Mouse (Mus musculus): ENCODE results near the gene Anxa1. TPM values are rescaled to one million over a fixed set of nuclear protein-coding genes. Genes with fewer than 3 reads are reported as not detected.

Gene Anxa1
- polyA plus RNA-seq, 1 experiment from 2014 or later = 345 TPM

DNA sequence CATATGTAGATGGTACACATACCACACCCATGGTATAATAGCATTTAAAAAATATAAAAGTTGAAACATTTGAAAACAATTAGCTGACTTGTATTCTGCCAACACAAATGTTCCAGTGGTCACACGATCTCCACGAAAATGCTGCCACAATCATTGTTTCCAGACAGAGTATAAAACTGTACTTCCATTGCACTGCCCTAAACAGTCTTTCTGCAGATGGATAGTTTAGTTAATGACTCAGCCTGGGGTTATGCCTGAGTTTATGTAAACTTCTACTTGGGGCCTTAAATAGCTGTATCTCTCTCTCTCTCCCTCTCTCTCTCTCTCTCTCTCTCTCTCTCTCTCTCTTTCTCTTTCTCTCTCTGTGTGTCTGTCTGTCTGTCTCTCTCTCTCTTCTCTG lies 24.7 kb downstream of the Anxa1 start:
- H3K4me2 ChIP-seq (ENCODE audit: low read depth, low read length) = no peak overlapping the region
- 25% methylated on average over 2 of the region's 2 CpGs for WGBS
- peak overlapping the region; percentile 80 for H3K27ac ChIP-seq (replicated peaks; ENCODE audit: low read depth, low read length)
- peaks cover 10% of the 10 kb centered on the region; the same call in 1 of the 2 replicates for H3K4me1 ChIP-seq (ENCODE audit: control insufficient read depth, insufficient read depth, low read length)
- H3K27me3 ChIP-seq (replicated peaks; ENCODE audit: control insufficient read depth, insufficient read depth, low read length) = no peaks in the 10 kb centered on the region
- H3K9ac ChIP-seq (ENCODE audit: low read depth, low read length) = no peak overlapping the region
- ATAC-seq (ENCODE audit: low read depth) (peak; percentile 75), DNase-seq (ENCODE audit: low spot score) (peak; percentile 88)
- no peak overlapping the region for H3K4me3 ChIP-seq (ENCODE audit: low read depth, low read length)
- H3K9me3 ChIP-seq (ENCODE audit: control insufficient read depth, low read length) = no peaks in the 10 kb centered on the region
- H3K36me3 ChIP-seq (ENCODE audit: control insufficient read depth, insufficient read depth, low read length) = no peaks in the 10 kb centered on the region

DNA sequence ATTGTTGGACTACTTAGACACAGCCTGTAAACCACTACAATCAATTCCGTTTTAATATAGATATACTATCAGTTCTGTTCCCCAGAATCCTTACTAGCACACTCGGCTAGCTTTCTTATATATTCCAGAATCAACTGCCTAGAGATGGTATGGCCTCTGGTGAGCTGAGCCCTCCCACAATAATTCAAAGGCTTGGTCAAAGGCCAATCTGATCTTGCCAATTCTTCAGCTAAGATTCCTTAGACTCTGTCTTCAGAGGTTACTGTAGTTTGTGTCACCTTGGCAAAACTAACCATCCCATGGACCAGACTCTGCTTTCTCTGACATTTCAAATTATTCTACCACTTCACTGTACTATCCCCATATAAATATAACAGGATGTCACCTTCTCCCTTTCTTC lies 25.4 kb downstream of the Anxa1 start:
- DNase-seq (ENCODE audit: low spot score) = no peak
- H3K4me3 ChIP-seq (ENCODE audit: low read depth, low read length) = no peak overlapping the region
- H3K27ac ChIP-seq (replicated peaks; ENCODE audit: low read depth, low read length) = peak overlapping the region; percentile 41
- no peak for ATAC-seq (ENCODE audit: low read depth)
- WGBS = 73% methylated on average over 2 of the region's 2 CpGs
- peaks cover 10% of the 10 kb centered on the region; the same call in 1 of the 2 replicates for H3K4me1 ChIP-seq (ENCODE audit: control insufficient read depth, insufficient read depth, low read length)
- H3K4me2 ChIP-seq (ENCODE audit: low read depth, low read length) = no peak overlapping the region
- no peaks in the 10 kb centered on the region for H3K9me3 ChIP-seq (ENCODE audit: control insufficient read depth, low read length)
- H3K36me3 ChIP-seq (ENCODE audit: control insufficient read depth, insufficient read depth, low read length) = no peaks in the 10 kb centered on the region
- no peak overlapping the region for H3K9ac ChIP-seq (ENCODE audit: low read depth, low read length)
- no peaks in the 10 kb centered on the region for H3K27me3 ChIP-seq (replicated peaks; ENCODE audit: control insufficient read depth, insufficient read depth, low read length)

DNA sequence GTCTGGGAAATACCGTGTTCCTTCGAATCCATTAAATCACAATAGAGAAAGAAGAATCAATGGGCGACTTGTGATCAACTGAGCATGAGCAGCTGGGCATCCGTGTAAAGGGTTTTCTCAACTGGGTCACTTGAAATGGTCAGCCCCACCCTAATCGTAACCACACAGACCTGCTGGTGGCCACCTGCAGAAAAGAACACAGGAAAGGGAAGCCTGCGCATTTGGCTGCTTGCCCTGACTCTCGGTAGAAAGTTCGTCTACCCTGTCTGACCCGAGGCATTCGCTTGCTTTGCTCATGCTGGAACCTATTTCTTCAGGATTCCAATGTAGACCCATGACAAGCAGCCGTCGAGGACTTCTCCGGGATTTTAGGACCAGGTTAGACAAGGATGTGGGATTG lies 25.8 kb downstream of the Anxa1 start:
- DNase-seq (ENCODE audit: low spot score) = no peak

DNA sequence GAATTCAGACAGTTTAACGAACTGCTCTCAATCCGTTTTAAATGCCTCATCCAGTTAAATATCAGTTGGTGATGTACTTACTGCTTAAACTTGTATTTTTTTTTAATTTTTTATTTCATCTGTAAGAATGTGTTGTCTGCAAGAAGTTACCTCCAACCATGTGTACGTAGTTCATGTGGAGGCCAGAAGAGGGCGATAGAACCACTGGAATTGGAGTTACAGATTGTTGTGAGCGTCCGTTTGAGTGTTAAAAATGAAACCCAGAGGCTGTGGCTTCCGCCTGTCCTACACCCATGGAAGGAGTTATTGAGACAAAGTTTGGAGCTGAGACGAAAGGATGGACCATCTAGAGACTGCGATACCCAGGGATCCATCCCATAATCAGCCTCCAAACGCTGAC lies 27.5 kb downstream of the Anxa1 start:
- 68% methylated on average over 10 of the region's 10 CpGs for WGBS
- Histone ChIP-seq H3K9me3 (ENCODE audit: control insufficient read depth, low read length) (no peaks in the 10 kb centered on the region), H3K4me3 (ENCODE audit: low read depth, low read length) (no peak overlapping the region), H3K4me2 (ENCODE audit: low read depth, low read length) (no peak overlapping the region), H3K27ac (replicated peaks; ENCODE audit: low read depth, low read length) (no peak overlapping the region), H3K9ac (ENCODE audit: low read depth, low read length) (no peak overlapping the region), H3K36me3 (ENCODE audit: control insufficient read depth, insufficient read depth, low read length) (no peaks in the 10 kb centered on the region), H3K4me1 (ENCODE audit: control insufficient read depth, insufficient read depth, low read length) (peaks cover 10% of the 10 kb centered on the region; the same call in 1 of the 2 replicates), H3K27me3 (replicated peaks; ENCODE audit: control insufficient read depth, insufficient read depth, low read length) (no peaks in the 10 kb centered on the region)
- no peak for ATAC-seq (ENCODE audit: low read depth)
- no peak for DNase-seq (ENCODE audit: low spot score)

More for the DNA sequence above, 25.8 kb downstream of the Anxa1 start:
- H3K4me1 ChIP-seq (ENCODE audit: control insufficient read depth, insufficient read depth, low read length) = peaks cover 10% of the 10 kb centered on the region; the same call in 1 of the 2 replicates
- no peak overlapping the region for H3K27ac ChIP-seq (replicated peaks; ENCODE audit: low read depth, low read length)
- no peak overlapping the region for H3K9ac ChIP-seq (ENCODE audit: low read depth, low read length)
- no peaks in the 10 kb centered on the region for H3K27me3 ChIP-seq (replicated peaks; ENCODE audit: control insufficient read depth, insufficient read depth, low read length)
- WGBS = 76% methylated on average over 13 of the region's 13 CpGs
- no peaks in the 10 kb centered on the region for H3K9me3 ChIP-seq (ENCODE audit: control insufficient read depth, low read length)
- H3K36me3 ChIP-seq (ENCODE audit: control insufficient read depth, insufficient read depth, low read length) = no peaks in the 10 kb centered on the region
- no peak overlapping the region for H3K4me3 ChIP-seq (ENCODE audit: low read depth, low read length)
- ATAC-seq (ENCODE audit: low read depth) = no peak
- no peak overlapping the region for H3K4me2 ChIP-seq (ENCODE audit: low read depth, low read length)

DNA sequence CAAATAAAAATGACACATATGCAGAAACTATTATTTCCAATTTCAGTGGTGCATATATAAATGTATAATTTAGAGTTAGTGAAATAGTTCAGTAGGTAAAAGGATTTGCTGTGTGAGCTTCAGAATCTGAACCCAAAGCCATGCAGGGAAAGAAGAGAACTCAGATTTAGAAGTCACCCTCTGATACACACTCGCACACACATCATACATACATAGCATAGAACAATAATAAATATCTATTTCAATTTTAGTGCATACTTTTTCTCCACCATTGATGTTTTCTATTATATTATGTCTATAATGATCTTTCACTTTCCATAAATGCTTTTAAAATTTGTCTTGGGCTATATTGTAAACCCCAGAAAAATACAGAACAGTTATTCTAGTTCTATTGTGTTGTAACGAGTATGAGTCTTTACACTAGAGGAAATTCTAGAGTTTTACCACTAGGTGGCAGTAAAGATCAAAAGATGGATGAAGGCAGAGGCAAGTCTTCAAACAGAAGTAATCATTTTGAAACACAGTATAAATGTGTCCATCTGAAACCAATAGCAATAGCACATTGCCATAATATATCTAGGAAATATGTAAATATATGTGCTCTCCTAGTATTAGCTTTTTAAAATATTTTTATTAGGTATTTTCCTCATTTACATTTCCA lies 28.7 kb downstream of the Anxa1 start:
- 51% methylated on average over 2 of the region's 2 CpGs for WGBS
- H3K9me3 ChIP-seq (ENCODE audit: control insufficient read depth, low read length) = no peaks in the 10 kb centered on the region
- no peaks in the 10 kb centered on the region for H3K27me3 ChIP-seq (replicated peaks; ENCODE audit: control insufficient read depth, insufficient read depth, low read length)
- H3K4me1 ChIP-seq (ENCODE audit: control insufficient read depth, insufficient read depth, low read length) = peaks cover 10% of the 10 kb centered on the region; the same call in 1 of the 2 replicates
- no peak overlapping the region for H3K4me3 ChIP-seq (ENCODE audit: low read depth, low read length)
- DNase-seq (ENCODE audit: low spot score) (peak; percentile 69), ATAC-seq (ENCODE audit: low read depth) (peak; percentile 65; the same call in 1 of the 2 replicates)
- H3K4me2 ChIP-seq (ENCODE audit: low read depth, low read length) = no peak overlapping the region
- no peak overlapping the region for H3K27ac ChIP-seq (replicated peaks; ENCODE audit: low read depth, low read length)
- no peak overlapping the region for H3K9ac ChIP-seq (ENCODE audit: low read depth, low read length)
- no peaks in the 10 kb centered on the region for H3K36me3 ChIP-seq (ENCODE audit: control insufficient read depth, insufficient read depth, low read length)

DNA sequence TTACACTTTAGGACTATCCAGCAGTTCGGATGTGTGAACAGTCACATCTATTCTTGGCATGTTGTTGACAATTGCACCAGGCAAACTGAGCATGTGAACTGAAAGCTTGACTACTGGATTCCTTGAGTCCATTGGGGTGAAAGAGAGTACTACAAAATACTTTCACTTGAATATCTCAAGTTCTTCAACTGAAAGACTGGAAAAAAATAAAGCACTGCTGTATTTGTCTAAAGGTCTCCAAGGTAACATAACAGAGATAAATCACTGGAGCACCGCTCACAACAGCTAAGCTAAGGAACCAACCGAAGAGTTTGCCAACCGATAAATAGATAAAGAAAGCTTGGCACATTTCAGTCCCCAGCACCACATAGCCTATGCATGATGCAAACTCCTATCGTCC lies 32.1 kb downstream of the Anxa1 start:
- no peaks in the 10 kb centered on the region for H3K9me3 ChIP-seq (ENCODE audit: control insufficient read depth, low read length)
- H3K4me2 ChIP-seq (ENCODE audit: low read depth, low read length) = no peak overlapping the region
- H3K4me3 ChIP-seq (ENCODE audit: low read depth, low read length) = no peak overlapping the region
- DNase-seq (ENCODE audit: low spot score) (no peak), ATAC-seq (ENCODE audit: low read depth) (no peak)
- H3K27me3 ChIP-seq (replicated peaks; ENCODE audit: control insufficient read depth, insufficient read depth, low read length) = no peaks in the 10 kb centered on the region
- no peak overlapping the region for H3K9ac ChIP-seq (ENCODE audit: low read depth, low read length)
- 85% methylated on average over 5 of the region's 5 CpGs for WGBS
- no peaks in the 10 kb centered on the region for H3K4me1 ChIP-seq (ENCODE audit: control insufficient read depth, insufficient read depth, low read length)
- H3K27ac ChIP-seq (replicated peaks; ENCODE audit: low read depth, low read length) = no peak overlapping the region
- no peaks in the 10 kb centered on the region for H3K36me3 ChIP-seq (ENCODE audit: control insufficient read depth, insufficient read depth, low read length)

DNA sequence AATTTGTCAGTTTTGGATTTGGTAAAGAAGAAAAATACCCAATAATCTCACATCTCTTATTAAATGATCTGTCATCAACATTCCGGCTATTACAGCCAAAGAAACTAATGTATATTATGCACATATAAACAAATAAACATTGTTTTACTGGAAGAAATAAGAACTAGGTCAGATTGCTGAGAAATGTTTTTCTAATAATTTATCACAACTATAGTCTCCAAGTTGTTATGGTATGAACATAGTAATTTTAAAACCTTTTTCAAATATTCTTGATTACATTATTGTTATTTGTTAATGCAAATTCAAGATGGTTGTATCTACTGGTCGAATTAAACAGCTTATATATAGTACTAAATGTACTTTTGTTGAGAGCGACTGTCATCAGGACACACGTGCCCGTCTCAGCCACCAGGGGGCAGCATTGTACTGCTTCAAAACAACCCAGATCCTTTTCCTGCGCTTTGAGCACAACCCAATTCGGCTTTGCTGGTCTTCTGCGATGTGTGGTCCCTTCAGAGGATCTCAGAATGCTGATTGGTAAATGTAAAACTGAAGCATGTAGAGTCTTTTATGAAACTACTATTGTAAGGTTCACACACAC lies 45.3 kb downstream of the Anxa1 start:
- DNase-seq (ENCODE audit: low spot score) (peak; percentile 85), ATAC-seq (ENCODE audit: low read depth) (no peak)
- WGBS = 9% methylated on average over 8 of the region's 8 CpGs
- no peak overlapping the region for H3K4me2 ChIP-seq (ENCODE audit: low read depth, low read length)
- H3K36me3 ChIP-seq (ENCODE audit: control insufficient read depth, insufficient read depth, low read length) = no peaks in the 10 kb centered on the region
- H3K4me3 ChIP-seq (ENCODE audit: low read depth, low read length) = no peak overlapping the region
- H3K27ac ChIP-seq (replicated peaks; ENCODE audit: low read depth, low read length) = no peak overlapping the region
- H3K27me3 ChIP-seq (replicated peaks; ENCODE audit: control insufficient read depth, insufficient read depth, low read length) = no peaks in the 10 kb centered on the region
- no peaks in the 10 kb centered on the region for H3K9me3 ChIP-seq (ENCODE audit: control insufficient read depth, low read length)
- no peaks in the 10 kb centered on the region for H3K4me1 ChIP-seq (ENCODE audit: control insufficient read depth, insufficient read depth, low read length)
- H3K9ac ChIP-seq (ENCODE audit: low read depth, low read length) = no peak overlapping the region

DNA sequence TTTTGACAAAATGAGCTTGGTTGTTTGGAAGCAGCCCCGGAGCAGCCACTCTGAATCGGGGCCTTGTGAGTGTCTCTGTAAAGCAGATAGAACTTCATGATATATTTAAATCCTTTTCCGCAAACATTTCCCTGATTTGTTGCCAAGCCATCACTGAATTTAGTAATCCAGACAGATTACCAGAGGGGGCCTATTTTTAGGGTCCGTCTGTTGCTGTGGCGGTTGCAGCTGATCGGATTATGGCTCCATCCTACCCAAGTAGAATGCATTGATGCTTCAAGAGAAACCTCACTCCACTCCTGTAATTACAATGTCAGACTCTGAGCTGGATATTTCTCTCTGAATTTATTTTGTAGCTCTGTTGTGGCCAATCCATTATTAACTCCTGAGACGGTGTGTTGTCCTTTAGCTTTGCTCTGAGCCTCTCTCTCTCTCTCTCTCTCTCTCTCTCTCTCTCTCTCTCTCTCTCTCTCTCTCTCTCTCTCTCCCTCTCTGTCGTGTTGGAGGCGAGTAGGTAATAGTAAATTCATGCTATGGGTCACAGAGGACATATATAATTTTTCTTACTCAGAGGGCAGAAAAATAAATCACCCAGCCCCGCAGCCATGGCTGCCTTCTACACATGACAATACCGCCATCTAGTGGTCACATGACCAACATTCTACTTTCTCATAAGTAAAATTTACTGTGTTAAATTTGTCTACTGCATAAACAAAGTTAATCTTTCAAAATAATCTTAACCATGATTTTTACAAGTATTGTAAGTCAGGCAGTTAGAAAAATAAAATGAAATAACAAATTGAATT lies 46.0 kb downstream of the Anxa1 start:
- Histone ChIP-seq H3K27me3 (replicated peaks; ENCODE audit: control insufficient read depth, insufficient read depth, low read length) (no peaks in the 10 kb centered on the region), H3K4me3 (ENCODE audit: low read depth, low read length) (no peak overlapping the region), H3K4me2 (ENCODE audit: low read depth, low read length) (peak overlapping the region; percentile 20; the same call in 1 of the 2 replicates), H3K27ac (replicated peaks; ENCODE audit: low read depth, low read length) (no peak overlapping the region), H3K9ac (ENCODE audit: low read depth, low read length) (no peak overlapping the region), H3K9me3 (ENCODE audit: control insufficient read depth, low read length) (no peaks in the 10 kb centered on the region), H3K4me1 (ENCODE audit: control insufficient read depth, insufficient read depth, low read length) (no peaks in the 10 kb centered on the region), H3K36me3 (ENCODE audit: control insufficient read depth, insufficient read depth, low read length) (no peaks in the 10 kb centered on the region)
- DNase-seq (ENCODE audit: low spot score) = peak; percentile 85
- ATAC-seq (ENCODE audit: low read depth) = peak; percentile 85; the same call in 1 of the 2 replicates
- WGBS = 47% methylated on average over 11 of the region's 11 CpGs

Data from embryonic facial prominence, embryonic 14.5 days (tissue).